Mouse (Mus musculus): ENCODE data around the gene Dock1.

DNA sequence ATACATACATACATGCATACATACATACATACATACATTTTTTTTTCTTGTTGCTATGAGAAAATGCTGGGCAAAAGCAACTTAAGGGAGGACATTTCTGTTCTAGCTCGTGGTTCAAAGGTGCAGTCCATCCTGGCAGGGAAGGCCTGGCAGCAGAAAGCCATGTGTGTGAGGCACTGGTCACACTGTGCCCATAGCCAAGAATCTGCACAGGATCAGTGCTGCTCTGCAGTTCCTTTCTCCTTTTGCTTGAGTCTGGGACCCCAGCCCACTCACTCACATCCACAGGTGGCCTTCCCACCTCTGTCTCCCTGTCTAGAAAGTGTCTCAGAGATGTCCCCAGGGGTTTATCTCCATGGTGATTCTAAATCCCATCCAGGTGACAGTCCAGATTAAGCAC is 331.8 kb downstream of the Dock1 start:
- TF ChIP-seq POLR2A (IDR thresholded peaks at IDR 0.05; ENCODE audit: low read depth, low read length) (no peak), CTCF (IDR thresholded peaks at IDR 0.05; ENCODE audit: extremely low read depth, insufficient read depth, insufficient read length, insufficient replicate concordance) (no peak)

Data from spleen, adult 2 months (tissue).